Mouse (Mus musculus) forebrain, embryonic 12.5 days (tissue): ENCODE measurements around the gene Prtg. TPM values are rescaled to one million over a fixed set of nuclear protein-coding genes. Genes with fewer than 3 reads are reported as not detected.

ENCODE experiments used
- ATAC-seq: fragments of 200-750 bp; cut with Nextera tagmentation; 2 replicates; pipeline ENCODE4 v1.8.0; 2017; ENCODE audit warnings: moderate TSS enrichment; ENCODE audit not compliant: low FRiP score
- H3K27ac ChIP-seq: fragments of 300-500 bp; sonication (generic); 2 replicates; pipeline ENCODE4 v1.5.1; 2016; ENCODE audit warnings: mild to moderate bottlenecking
- H3K27me3 ChIP-seq: fragments of 300-500 bp; sonication (generic); 2 replicates; pipeline ENCODE4 v1.6.1; 2016; ENCODE audit warnings: mild to moderate bottlenecking
- H3K36me3 ChIP-seq: fragments of 300-500 bp; sonication (generic); replicated peaks from 2 replicates; pipeline ENCODE4 v1.6.1; 2016; ENCODE audit warnings: mild to moderate bottlenecking
- H3K4me1 ChIP-seq: fragments of 300-500 bp; sonication (generic); 2 replicates; pipeline ENCODE4 v1.6.1; 2016
- H3K4me2 ChIP-seq: fragments of 300-500 bp; sonication (generic); 2 replicates; pipeline ENCODE4 v1.6.1; 2016; ENCODE audit warnings: mild to moderate bottlenecking, moderate library complexity
- H3K4me3 ChIP-seq: fragments of 300-500 bp; sonication (generic); replicated peaks from 2 replicates; pipeline ENCODE4 v1.5.1; 2016; ENCODE audit warnings: mild to moderate bottlenecking
- H3K9ac ChIP-seq: fragments of 300-500 bp; sonication (generic); 2 replicates; pipeline ENCODE4 v1.6.1; 2016; ENCODE audit warnings: mild to moderate bottlenecking
- H3K9me3 ChIP-seq: fragments of 300-500 bp; sonication (generic); 2 replicates; pipeline ENCODE4 v1.6.1; 2016
- WGBS: fragments of 180-500 bp; shearing (Covaris S2); methylation state at CpG from one replicate; pipeline ENCODE4 v1.1.7; 2016; 5-methylcytosine and 5-hydroxymethylcytosine counted together
- polyA plus RNA-seq: library from polyadenylated mRNA; unstranded; fragments of >200 nt; fragmentation: Nextera tagmentation; extraction: Ambion mirVana; gene quantifications from 2 replicates; pipeline ENCODE4 v1.2.1, GENCODE M21; 2016

The Prtg gene
- polyA plus RNA-seq, 1 experiment from 2014 or later = 1.7 TPM

DNA sequence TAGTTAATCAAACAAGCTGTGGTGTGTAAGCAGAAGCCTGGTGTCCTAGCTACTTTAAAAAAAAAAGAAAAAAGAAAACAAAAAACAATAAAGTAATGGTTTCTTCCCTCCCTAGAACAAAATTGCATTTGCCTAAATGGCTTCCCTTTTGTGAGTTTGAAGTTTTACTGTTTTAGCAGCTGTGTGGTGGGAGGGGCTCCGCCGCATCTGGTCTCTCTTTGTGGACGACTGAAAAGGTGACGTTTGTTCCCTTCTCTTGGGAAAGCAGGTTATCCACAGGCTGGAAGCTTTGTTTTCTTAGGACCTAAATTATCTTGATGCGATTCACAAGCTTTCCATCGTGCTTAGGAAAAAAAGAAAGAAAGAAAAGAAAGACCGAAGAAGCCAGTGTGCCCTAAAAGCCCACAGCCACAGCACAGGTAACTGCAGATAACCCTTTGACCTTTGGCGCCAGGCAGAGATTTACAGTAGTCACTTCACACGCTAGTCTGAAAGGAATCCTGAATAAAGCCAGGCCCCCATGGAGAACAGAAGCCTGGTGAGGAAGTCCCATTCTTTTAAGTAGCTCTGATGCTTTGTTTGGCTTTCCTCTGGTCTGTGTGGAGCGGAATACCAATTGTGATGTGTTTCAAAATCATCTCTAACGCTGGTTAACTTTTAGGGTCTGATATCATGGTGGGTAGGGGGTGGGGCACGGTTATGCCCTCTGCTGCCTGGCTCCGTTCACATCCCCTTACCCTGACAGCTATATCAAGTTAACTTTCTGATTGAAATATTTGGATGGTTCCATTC is 65.0 kb downstream of the Prtg start:
- Histone ChIP-seq H3K27ac (0 out of 2 replicates have a peak overlapping the region, but pooled peaks have one; percentile 42), H3K36me3 (no peaks in the 10 kb centered on the region), H3K4me3 (no peak overlapping the region), H3K9me3 (no peaks in the 10 kb centered on the region), H3K27me3 (no peaks in the 10 kb centered on the region), H3K9ac (no peak overlapping the region), H3K4me2 (peak overlapping the region; percentile 17), H3K4me1 (peaks cover 18% of the 10 kb centered on the region)
- 13% methylated on average over 13 of the region's 13 CpGs for WGBS
- 0 out of 2 replicates have a peak, but pooled peaks have one; percentile 9 for ATAC-seq

DNA sequence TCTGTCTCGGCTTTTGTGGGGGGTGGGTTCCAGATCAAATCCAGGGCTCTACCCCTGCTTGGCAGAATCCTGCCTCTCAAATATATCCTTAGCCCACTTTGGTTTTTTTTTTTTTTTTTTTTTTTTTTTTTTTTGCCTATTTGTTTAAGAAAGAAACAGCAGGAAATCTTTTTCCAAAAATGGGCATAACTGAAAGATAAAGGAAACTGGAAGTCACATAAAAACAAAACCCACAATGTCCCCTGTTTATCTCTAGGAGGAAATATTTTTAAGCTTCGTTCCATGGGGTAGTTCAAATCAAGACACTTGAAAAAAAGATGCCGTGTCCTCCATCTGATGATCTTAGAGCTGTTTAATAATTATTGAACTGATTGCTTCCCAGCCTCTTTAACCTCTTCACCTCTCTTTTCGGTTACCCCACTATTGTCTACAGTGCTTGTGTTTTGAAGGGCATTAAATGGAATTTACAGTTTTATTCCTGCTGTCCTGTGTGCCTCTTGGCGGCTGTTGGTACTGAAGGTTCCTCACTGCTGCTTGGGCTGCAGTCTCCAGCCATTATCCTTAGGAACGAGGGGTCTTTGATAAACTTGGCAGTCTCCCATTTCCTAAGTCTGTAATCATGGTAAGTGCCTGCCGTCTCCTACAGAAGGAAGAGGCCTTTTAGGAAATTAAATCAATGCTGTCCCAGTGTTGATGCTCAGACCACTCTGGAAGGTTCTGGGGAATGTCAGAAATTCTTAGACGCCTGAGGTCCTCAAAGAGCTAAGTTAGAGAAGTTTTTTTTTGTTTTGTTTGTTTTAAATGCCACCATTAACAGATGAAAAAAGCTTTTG is 65.8 kb downstream of the Prtg start:
- Histone ChIP-seq H3K4me1 (peaks cover 18% of the 10 kb centered on the region), H3K27ac (peak overlapping the region; percentile 42; the same call in 1 of the 2 replicates), H3K36me3 (no peaks in the 10 kb centered on the region), H3K9ac (no peak overlapping the region), H3K27me3 (peaks cover 5% of the 10 kb centered on the region; the same call in 1 of the 2 replicates), H3K4me2 (no peak overlapping the region), H3K9me3 (no peaks in the 10 kb centered on the region), H3K4me3 (no peak overlapping the region)
- 26% methylated on average over 8 of the region's 8 CpGs for WGBS
- ATAC-seq = no peak

DNA sequence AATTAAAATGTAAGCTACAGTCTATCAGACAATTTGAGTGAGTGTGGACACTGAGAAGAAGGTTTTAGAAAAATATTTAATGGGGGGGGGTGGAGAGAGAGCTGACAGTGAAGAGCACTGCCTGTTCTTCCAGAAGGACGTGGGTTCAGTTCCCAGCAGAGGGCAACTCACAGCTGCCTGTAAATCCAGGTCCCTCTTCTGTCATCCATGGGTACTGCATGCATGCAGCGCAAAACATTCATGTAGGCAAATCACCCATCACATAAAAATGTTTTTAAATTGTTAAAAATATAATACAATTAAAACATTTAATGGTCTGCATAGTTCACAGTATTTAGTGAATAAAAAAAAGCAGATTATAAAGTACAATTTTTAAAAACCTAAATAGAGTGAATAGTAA is 69.2 kb downstream of the Prtg start:
- no peak for ATAC-seq
- no peaks in the 10 kb centered on the region for H3K9me3 ChIP-seq
- no peaks in the 10 kb centered on the region for H3K36me3 ChIP-seq
- H3K4me1 ChIP-seq = peaks cover 47% of the 10 kb centered on the region
- H3K4me2 ChIP-seq = no peak overlapping the region
- WGBS = 82% methylated on average over 2 of the region's 2 CpGs
- H3K9ac ChIP-seq = no peak overlapping the region
- H3K4me3 ChIP-seq = no peak overlapping the region
- H3K27me3 ChIP-seq = peaks cover 14% of the 10 kb centered on the region
- H3K27ac ChIP-seq = no peak overlapping the region

DNA sequence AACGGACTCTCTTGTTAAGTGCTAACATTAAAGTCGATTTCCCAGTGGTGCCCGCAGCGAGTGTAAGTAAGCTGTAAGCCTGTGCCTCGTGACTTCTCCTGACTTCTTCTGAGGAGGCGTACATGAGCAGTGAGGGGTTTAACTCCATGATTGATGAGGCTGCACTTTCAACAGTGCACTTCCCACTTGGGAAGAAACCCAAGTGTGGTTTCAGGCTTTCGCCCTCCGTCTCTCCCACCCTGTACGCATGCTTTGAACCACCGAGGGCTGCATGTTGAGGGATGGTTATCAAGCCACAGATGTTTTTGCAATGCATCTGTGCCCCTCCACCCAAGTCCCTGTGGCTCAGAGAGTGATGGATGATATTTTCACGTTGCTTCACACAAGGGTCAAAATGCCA is 71.2 kb downstream of the Prtg start:
- Histone ChIP-seq H3K4me1 (peaks cover 40% of the 10 kb centered on the region), H3K27me3 (peaks cover 14% of the 10 kb centered on the region), H3K4me3 (no peak overlapping the region), H3K27ac (no peak overlapping the region), H3K9me3 (no peaks in the 10 kb centered on the region), H3K36me3 (no peaks in the 10 kb centered on the region), H3K4me2 (no peak overlapping the region), H3K9ac (no peak overlapping the region)
- no peak for ATAC-seq
- WGBS = 45% methylated on average over 11 of the region's 11 CpGs

DNA sequence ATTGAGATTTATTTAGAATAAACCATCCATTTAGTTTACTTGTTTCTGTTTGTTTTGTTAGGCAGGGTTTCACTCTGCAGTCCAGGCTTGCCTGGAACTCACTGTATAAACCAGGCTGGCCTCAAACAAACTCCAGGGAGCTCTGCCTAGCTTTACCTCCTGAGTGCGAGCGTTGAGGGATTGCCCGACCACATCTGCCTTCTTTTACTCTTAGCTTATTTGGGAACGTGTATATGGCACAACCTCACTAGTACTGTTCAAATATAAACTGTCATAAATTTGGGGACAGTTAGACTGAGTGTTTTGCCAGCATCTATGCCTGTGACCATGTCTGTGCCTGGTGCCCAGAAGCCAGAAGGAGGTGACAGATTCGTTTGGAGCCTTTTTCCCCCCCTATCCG is 72.0 kb downstream of the Prtg start:
- Histone ChIP-seq H3K36me3 (no peaks in the 10 kb centered on the region), H3K27me3 (peaks cover 14% of the 10 kb centered on the region), H3K4me3 (no peak overlapping the region), H3K27ac (no peak overlapping the region), H3K9me3 (no peaks in the 10 kb centered on the region), H3K4me2 (no peak overlapping the region), H3K9ac (no peak overlapping the region), H3K4me1 (peaks cover 47% of the 10 kb centered on the region)
- ATAC-seq = no peak
- 45% methylated on average over 6 of the region's 6 CpGs for WGBS

DNA sequence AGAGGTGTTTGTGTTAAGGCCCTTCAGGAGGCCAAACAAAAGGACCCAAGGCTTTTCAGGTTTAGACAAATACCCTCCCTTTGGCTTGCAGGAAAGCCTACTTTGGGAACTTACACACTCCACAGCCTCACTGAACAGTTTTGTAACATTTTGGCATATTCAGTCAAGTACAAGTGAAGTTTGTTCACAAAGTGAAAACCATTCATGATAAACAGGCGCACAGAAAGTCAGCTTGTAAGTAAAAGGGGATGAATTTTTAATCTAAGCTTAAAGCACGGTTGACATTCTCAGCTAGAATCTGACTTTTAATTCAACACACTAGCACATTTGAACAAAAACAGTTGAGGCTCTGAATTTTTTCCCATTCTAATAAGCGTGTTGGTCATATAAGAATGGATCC is 72.9 kb downstream of the Prtg start:
- no peak overlapping the region for H3K4me3 ChIP-seq
- ATAC-seq = no peak
- WGBS = 19% methylated on average over 3 of the region's 3 CpGs
- no peaks in the 10 kb centered on the region for H3K36me3 ChIP-seq
- H3K27ac ChIP-seq = 0 out of 2 replicates have a peak overlapping the region, but pooled peaks have one; percentile 46
- no peaks in the 10 kb centered on the region for H3K9me3 ChIP-seq
- peaks cover 47% of the 10 kb centered on the region for H3K4me1 ChIP-seq
- H3K9ac ChIP-seq = no peak overlapping the region
- H3K27me3 ChIP-seq = peaks cover 14% of the 10 kb centered on the region
- no peak overlapping the region for H3K4me2 ChIP-seq

DNA sequence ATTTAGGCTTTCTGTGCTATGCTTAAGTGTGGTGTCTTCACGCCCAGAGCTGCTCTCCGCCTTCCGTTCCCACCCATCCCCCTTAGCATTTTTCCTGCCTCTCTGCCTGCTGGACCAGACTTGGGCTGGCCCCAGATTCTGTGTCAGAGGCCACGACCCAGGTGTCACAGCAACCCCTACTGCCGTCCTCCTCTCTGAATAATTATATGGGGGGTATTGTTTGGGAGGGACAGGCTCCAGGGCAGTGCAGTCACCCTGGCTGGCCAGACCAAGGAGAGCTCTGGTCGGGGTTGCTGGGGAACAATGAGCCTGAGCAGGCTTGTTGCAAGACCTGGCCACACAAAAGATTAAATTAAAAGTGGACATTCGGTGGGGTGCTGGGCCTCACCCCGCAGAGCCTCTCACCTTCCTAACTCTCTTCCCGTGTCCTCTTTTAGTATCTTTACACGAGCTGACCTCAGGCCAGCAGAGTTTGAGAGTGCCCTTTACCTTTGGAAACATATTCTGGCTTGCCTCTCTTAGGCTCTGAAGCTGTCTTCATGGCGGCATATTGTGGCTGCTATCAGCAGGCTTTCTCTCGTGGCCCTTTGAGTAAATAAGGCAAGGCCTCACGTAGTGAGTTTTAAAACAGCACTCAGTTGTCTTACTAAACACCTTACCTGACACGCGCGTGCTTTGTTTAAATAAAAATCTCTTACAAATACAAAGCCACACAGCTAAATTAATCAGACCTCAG is 73.7 kb downstream of the Prtg start:
- 0 out of 2 replicates have a peak overlapping the region, but pooled peaks have one; percentile 53 for H3K27ac ChIP-seq
- H3K4me1 ChIP-seq = peaks cover 47% of the 10 kb centered on the region
- H3K4me2 ChIP-seq = peak overlapping the region; percentile 21
- H3K4me3 ChIP-seq = no peak overlapping the region
- 0 out of 2 replicates have a peak overlapping the region, but pooled peaks have one; percentile 17 for H3K9ac ChIP-seq
- H3K9me3 ChIP-seq = no peaks in the 10 kb centered on the region
- 17% methylated on average over 16 of the region's 16 CpGs for WGBS
- peaks cover 14% of the 10 kb centered on the region for H3K27me3 ChIP-seq
- no peaks in the 10 kb centered on the region for H3K36me3 ChIP-seq
- ATAC-seq = peak; percentile 49; the same call in 1 of the 2 replicates

DNA sequence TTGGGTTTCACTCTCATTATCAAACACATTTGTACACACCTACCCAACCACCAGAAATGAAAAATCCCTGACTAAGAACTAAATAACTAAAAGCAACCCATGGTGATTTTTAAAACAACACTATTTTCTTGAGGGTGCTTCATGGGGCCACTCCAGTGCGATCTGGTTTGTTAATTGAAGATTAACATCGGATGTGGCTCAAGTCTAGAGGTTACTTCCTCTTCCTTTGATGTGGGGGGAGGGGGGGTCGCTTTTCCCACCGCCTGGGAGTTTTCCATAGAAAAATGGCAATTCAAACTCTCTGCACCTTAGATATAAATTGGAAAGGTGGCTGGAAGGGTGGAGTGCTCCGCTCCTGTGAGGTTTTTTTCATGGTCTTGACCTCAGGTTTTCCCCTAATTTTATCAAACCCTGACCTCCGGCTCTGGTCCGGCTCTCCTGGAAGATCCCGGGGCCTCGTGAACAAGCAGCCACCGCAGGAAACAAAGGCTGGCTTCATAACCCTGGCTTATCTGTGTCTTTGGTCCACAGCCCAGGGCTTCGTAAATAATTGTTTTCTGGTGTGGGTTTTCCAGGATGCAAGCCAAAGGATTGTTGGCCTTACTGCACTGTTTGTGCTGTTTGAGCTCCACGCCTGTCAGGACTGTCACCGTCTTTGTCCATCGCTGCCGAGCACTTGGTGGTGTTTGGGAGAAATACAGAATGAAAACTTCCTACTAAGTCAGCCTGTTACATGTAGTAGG is 74.5 kb downstream of the Prtg start:
- Histone ChIP-seq H3K4me1 (peaks cover 47% of the 10 kb centered on the region), H3K36me3 (no peaks in the 10 kb centered on the region), H3K9ac (no peak overlapping the region), H3K27me3 (peaks cover 14% of the 10 kb centered on the region), H3K9me3 (no peaks in the 10 kb centered on the region), H3K4me2 (no peak overlapping the region), H3K27ac (peak overlapping the region; percentile 53), H3K4me3 (no peak overlapping the region)
- ATAC-seq = no peak
- WGBS = 15% methylated on average over 15 of the region's 15 CpGs

DNA sequence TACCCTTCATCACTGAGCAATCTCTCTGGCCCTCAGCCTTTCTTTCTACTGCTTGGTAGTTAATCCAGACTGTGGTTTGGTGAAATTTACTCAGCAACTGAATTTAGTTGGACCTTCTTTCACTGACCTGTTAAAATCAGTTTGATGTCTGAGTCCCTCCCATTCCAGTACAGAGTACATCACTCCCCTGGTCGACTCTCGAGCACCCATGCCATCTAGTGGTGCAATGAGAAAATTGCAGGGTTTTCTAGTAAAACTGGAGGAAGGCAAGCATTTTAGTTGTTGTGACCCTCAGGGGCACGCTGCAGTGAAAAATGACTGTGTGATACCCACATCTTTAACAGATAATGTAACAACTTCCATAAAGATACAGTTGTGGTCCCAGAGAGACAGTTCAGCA is 77.3 kb downstream of the Prtg start:
- no peaks in the 10 kb centered on the region for H3K9me3 ChIP-seq
- H3K4me1 ChIP-seq = peaks cover 36% of the 10 kb centered on the region
- peak; percentile 71 for ATAC-seq
- H3K27ac ChIP-seq = no peak overlapping the region
- H3K36me3 ChIP-seq = no peaks in the 10 kb centered on the region
- no peak overlapping the region for H3K9ac ChIP-seq
- no peak overlapping the region for H3K4me3 ChIP-seq
- H3K4me2 ChIP-seq = no peak overlapping the region
- peaks cover 4% of the 10 kb centered on the region; the same call in 1 of the 2 replicates for H3K27me3 ChIP-seq
- WGBS = 19% methylated on average over 3 of the region's 3 CpGs

DNA sequence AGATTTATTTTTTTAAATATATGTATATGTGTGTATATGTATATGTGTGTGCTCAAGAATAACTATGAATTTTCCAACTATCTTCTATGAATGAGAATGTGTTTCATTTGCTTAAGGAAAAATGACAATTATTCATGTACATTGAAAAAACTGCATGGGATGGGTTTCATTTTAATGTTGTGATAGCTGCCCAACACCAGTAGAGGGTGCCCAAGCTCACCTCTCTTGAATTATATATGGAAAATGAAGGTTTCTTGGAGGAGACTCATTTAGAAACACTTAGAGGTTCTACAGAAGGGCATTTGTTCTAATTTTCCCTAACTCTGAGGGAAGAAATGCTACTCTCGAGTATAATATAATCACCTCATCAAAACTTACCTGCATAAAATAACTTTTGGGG is 83.1 kb downstream of the Prtg start:
- H3K9me3 ChIP-seq = no peaks in the 10 kb centered on the region
- no peak for ATAC-seq
- H3K4me3 ChIP-seq = no peak overlapping the region
- H3K9ac ChIP-seq = no peak overlapping the region
- 81% methylated on average over 1 of the region's 1 CpGs for WGBS
- H3K4me1 ChIP-seq = no peaks in the 10 kb centered on the region
- H3K4me2 ChIP-seq = no peak overlapping the region
- peaks cover 5% of the 10 kb centered on the region for H3K36me3 ChIP-seq
- no peaks in the 10 kb centered on the region for H3K27me3 ChIP-seq
- no peak overlapping the region for H3K27ac ChIP-seq

DNA sequence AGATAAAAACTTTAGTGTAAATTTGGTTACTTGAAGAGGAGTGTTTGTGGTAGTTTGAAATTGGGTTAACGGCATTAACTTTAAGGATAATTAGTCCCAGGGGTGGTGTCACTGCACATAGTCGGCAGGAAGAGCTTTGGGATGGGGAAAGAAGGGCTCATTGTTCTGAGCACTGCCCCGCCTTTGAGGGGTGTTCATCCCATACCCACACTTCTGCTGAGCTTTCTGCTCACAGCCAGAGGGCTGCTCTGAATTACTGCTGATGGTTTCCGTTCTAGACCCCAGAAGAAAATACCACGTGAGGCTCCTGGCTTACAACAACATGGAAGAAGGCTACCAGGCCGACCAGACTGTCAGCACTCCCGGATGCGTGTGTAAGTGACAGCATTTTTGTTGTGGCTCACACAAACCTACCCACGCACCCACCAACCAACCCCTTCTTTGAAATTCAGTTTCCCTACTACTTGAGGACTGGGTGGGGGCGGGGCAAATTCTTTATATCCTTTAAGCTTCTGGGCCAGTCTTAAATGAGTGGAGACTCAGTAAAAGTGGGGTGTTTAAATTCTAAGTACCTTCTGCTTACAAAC is 83.9 kb downstream of the Prtg start:
- WGBS = 77% methylated on average over 10 of the region's 10 CpGs
- H3K27ac ChIP-seq = no peak overlapping the region
- no peak for ATAC-seq

More for the DNA sequence above, 83.9 kb downstream of the Prtg start:
- Histone ChIP-seq H3K9ac (no peak overlapping the region), H3K9me3 (no peaks in the 10 kb centered on the region), H3K4me3 (no peak overlapping the region), H3K27me3 (no peaks in the 10 kb centered on the region), H3K4me2 (no peak overlapping the region), H3K4me1 (no peaks in the 10 kb centered on the region), H3K36me3 (peaks cover 5% of the 10 kb centered on the region)
